Mouse (Mus musculus): ENCODE results near the gene Fance. TPM values are rescaled to one million over a fixed set of nuclear protein-coding genes. Genes with fewer than 3 reads are reported as not detected.

The Fance gene
- polyA plus RNA-seq, 1 experiment from 2014 or later, result 22.7 TPM

DNA sequence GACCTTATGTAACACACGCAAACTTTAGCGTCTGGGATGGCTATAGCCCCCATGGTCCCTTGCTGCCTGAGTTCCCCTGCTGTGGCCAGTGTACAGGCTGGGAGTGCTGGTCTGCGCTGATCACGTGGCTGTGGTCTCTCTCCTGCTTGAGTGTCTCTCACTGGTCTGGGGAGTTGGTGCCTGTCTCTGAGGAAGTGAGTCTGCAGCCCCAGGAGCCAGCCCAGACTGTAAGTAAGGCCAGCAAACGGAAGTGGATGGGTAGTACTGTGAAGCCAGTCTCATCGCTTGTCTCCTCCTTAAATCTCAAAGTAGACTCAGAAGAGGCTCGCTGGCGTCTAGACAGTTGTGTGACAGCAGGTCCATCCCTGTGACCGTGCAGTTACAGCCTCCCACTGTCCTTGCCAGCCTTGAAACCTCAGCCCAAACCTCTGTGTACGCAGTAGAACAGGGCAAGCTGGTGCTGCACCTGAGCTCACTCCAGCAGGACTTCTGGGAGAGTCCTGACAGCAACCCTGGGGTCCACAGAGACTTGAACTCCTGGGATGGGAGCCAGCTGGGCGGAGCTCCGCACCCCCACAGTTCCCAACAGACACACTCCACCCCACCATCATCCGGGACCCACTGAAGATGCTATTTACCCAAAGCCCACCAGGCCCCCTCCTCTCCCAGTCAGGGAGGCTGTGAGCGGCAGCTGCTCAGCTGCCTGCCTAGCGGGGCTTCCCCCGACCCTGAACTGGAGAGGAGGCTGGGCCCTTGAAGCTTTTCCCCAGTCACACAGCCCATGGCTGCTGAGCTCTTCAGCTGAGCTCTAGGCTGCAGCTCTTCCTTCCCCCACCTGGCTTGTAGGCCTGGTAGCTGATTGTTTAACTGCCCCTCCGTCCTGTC is 18.6 kb upstream of the Fance start:
- Histone ChIP-seq H3K27me3 (replicated peaks) (no peaks in the 10 kb centered on the region), H3K9me3 (no peaks in the 10 kb centered on the region), H3K4me1 (replicated peaks) (peaks cover 26% of the 10 kb centered on the region), H3K36me3 (0 out of 2 replicates have a peak, but pooled peaks cover 5% of the 10 kb centered on the region), H3K9ac (no peak overlapping the region), H3K4me3 (replicated peaks) (no peak overlapping the region), H3K4me2 (replicated peaks) (no peak overlapping the region), H3K27ac (peak overlapping the region; percentile 36; the same call in 1 of the 2 replicates)
- 60% methylated on average over 17 of the region's 17 CpGs for WGBS
- ATAC-seq, result peak; percentile 26; the same call in 1 of the 2 replicates

DNA sequence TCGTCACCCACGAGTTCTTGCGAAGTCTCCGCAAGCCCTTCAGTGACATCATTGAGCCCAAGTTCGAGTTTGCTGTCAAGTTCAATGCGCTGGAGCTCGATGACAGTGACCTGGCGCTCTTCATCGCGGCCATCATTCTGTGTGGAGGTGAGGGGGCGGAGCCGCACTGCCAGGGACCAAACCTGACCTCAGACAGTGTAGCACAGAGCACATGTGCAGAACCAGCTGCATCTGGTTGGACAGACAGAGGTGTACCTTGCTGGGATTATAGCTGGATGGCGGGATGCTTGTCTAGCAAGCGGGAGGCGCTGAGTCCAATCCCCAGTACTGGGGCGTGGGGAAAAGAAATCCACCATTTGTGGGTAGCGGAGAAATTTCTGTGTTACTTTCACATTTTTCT is 14.4 kb upstream of the Fance start:
- Histone ChIP-seq H3K27ac (0 out of 2 replicates have a peak overlapping the region, but pooled peaks have one; percentile 8), H3K4me2 (replicated peaks) (no peak overlapping the region), H3K27me3 (replicated peaks) (no peaks in the 10 kb centered on the region), H3K9me3 (no peaks in the 10 kb centered on the region), H3K36me3 (0 out of 2 replicates have a peak, but pooled peaks cover 5% of the 10 kb centered on the region), H3K4me1 (replicated peaks) (peaks cover 32% of the 10 kb centered on the region), H3K9ac (no peak overlapping the region), H3K4me3 (replicated peaks) (no peak overlapping the region)
- no peak for ATAC-seq
- WGBS, result 94% methylated on average over 17 of the region's 17 CpGs

DNA sequence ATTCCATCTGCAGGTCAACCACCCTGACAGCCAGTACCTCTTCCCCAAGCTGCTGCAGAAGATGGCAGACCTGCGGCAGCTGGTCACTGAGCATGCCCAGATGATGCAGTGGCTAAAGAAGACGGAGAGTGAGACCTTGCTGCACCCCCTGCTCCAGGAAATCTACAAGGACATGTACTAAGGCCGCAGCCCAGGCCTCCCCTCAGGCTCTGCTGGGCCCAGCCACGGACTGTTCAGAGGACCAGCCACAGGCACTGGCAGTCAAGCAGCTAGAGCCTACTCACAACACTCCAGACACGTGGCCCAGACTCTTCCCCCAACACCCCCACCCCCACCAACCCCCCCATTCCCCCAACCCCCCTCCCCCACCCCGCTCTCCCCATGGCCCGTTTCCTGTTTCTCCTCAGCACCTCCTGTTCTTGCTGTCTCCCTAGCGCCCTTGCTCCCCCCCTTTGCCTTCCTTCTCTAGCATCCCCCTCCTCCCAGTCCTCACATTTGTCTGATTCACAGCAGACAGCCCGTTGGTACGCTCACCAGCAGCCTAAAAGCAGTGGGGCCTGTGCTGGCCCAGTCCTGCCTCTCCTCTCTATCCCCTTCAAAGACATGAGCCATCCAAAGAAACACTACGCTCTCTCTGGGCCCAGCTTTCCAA is 13.5 kb upstream of the Fance start:
- Histone ChIP-seq H3K9me3 (no peaks in the 10 kb centered on the region), H3K36me3 (0 out of 2 replicates have a peak, but pooled peaks cover 5% of the 10 kb centered on the region), H3K27ac (peak overlapping the region; percentile 63; the same call in 1 of the 2 replicates), H3K9ac (0 out of 2 replicates have a peak overlapping the region, but pooled peaks have one; percentile 23), H3K4me3 (replicated peaks) (no peak overlapping the region), H3K4me2 (replicated peaks) (no peak overlapping the region), H3K4me1 (replicated peaks) (peaks cover 26% of the 10 kb centered on the region), H3K27me3 (replicated peaks) (no peaks in the 10 kb centered on the region)
- ATAC-seq, result 0 out of 2 replicates have a peak, but pooled peaks have one; percentile 18
- WGBS, result 34% methylated on average over 11 of the region's 11 CpGs

DNA sequence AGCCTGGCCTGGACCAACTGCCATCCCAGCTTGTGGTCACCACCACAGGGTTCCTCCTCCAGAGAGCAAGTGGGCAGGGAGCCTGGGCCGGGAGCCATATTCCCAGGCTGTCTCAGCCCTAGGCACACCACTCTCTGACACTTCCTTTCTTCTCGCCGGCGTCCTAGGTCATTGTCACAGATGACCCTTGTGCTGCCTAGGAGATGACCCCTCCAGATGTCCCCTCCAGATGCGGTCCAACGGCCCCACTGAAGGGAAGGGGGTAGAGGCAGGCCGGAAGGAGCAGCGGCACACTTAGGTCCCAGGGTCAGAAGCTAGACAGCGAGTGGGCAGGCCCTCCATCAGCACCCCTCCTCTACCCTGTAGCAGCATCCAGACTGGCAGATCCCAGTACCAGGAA is 13.0 kb upstream of the Fance start:
- 65% methylated on average over 9 of the region's 9 CpGs for WGBS
- ATAC-seq, result no peak
- peak overlapping the region; percentile 63; the same call in 1 of the 2 replicates for H3K27ac ChIP-seq

DNA sequence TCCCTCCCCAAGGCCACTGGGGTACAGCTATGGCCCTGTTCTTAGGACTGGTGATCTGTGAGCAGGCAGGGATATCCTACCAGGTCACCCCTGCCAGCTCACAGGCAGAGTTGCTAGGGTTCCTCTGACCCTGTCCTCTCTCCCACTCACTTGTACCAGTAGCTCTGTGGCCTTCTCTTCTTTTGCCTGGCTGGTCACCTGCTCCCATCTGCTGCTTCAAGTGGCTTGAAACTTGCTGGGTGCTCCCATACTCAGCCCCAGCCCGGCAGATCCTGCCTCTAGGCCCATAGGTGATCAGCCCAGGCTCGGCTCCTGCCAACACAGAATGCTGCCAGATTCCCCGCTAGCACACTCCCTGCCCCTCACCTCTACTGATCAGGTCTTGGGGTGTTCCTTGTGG is 12.5 kb upstream of the Fance start:
- H3K4me2 ChIP-seq (replicated peaks), result no peak overlapping the region
- H3K27ac ChIP-seq, result no peak overlapping the region
- no peak overlapping the region for H3K9ac ChIP-seq
- H3K9me3 ChIP-seq, result no peaks in the 10 kb centered on the region
- H3K4me1 ChIP-seq (replicated peaks), result peaks cover 18% of the 10 kb centered on the region; the same call in 1 of the 2 replicates
- H3K4me3 ChIP-seq (replicated peaks), result no peak overlapping the region
- H3K27me3 ChIP-seq (replicated peaks), result no peaks in the 10 kb centered on the region
- ATAC-seq, result no peak
- 60% methylated on average over 3 of the region's 3 CpGs for WGBS
- 0 out of 2 replicates have a peak, but pooled peaks cover 5% of the 10 kb centered on the region for H3K36me3 ChIP-seq

More for the DNA sequence above, 13.0 kb upstream of the Fance start:
- H3K27me3 ChIP-seq (replicated peaks), result no peaks in the 10 kb centered on the region
- H3K4me1 ChIP-seq (replicated peaks), result peaks cover 21% of the 10 kb centered on the region
- 0 out of 2 replicates have a peak, but pooled peaks cover 5% of the 10 kb centered on the region for H3K36me3 ChIP-seq
- no peak overlapping the region for H3K9ac ChIP-seq
- H3K4me3 ChIP-seq (replicated peaks), result no peak overlapping the region
- no peaks in the 10 kb centered on the region for H3K9me3 ChIP-seq
- H3K4me2 ChIP-seq (replicated peaks), result no peak overlapping the region

DNA sequence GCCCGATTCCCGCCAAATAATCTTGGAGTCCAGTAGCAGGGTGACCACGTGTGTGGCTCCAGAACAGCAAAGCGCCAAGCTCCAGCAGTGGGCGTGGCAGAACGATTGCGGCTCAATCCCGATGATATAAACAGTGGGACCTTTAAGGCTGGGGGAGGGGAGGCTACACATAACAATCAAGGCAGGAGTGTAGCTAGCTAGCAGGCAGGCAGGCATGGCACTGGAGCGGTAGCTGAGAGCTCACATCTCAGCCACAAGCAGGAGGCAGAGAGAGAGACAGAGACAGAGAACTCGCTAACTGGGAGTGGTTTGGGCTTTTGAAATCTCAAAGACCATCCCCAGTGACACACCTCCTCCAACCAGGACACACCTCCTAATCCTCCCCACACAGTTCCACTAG is 8.1 kb upstream of the Fance start:
- Histone ChIP-seq H3K27me3 (replicated peaks) (no peaks in the 10 kb centered on the region), H3K4me1 (replicated peaks) (peaks cover 12% of the 10 kb centered on the region; the same call in 1 of the 2 replicates), H3K27ac (no peak overlapping the region), H3K9ac (no peak overlapping the region), H3K36me3 (no peaks in the 10 kb centered on the region), H3K9me3 (no peaks in the 10 kb centered on the region), H3K4me3 (replicated peaks) (no peak overlapping the region), H3K4me2 (replicated peaks) (no peak overlapping the region)
- 39% methylated on average over 10 of the region's 10 CpGs for WGBS
- ATAC-seq, result no peak

DNA sequence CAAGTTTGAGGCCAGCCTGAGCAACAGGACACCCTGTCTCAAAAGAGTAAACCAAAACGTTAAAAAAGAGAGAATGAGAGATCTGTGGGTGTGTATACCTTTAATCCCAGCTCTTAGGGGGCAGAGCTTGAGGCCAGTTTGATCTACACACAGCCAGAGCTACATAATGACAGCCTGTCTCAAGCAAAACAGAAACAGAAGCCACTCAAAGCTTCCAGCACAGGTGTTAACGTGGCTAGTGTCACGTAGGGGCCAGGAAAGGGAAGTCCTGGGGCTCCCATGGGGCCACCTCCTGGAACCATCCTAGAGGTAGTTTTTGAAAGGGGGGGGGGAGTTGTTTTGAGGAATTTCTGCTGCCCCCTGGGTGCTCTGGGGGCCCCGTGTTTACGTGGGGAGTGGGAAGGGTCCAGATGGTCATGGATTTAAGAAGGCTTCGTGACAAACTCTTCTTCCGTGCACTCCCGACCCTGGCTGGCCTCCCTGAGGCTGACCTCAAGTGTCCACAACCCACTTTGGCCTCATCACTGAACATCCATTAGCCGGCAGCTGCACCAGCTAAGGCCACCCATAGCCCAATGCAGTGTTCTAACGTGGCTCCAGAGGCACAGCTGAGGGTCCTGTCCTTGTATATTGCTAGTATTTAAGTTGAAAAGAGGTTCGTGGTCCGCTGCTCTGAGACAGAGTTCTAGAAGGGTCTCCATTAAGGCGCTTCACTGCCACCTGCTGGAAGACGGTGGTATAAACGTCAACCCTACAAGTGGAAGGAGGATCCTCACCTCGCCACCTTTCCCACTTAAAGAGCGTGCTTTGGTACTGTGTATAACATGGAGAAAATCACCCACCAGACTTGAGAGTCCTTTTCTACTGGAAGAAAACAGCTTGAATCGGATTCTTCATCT is 4.8 kb upstream of the Fance start:
- H3K4me1 ChIP-seq (replicated peaks), result peaks cover 5% of the 10 kb centered on the region; the same call in 1 of the 2 replicates
- ATAC-seq, result peak; percentile 14; the same call in 1 of the 2 replicates
- H3K4me3 ChIP-seq (replicated peaks), result no peak overlapping the region
- no peaks in the 10 kb centered on the region for H3K36me3 ChIP-seq
- no peak overlapping the region for H3K27ac ChIP-seq
- 0 out of 2 replicates have a peak overlapping the region, but pooled peaks have one; percentile 5 for H3K9ac ChIP-seq
- no peaks in the 10 kb centered on the region for H3K27me3 ChIP-seq (replicated peaks)
- H3K9me3 ChIP-seq, result no peaks in the 10 kb centered on the region
- peak overlapping the region; percentile 28; the same call in 1 of the 2 replicates for H3K4me2 ChIP-seq (replicated peaks)
- WGBS, result 11% methylated on average over 18 of the region's 18 CpGs

DNA sequence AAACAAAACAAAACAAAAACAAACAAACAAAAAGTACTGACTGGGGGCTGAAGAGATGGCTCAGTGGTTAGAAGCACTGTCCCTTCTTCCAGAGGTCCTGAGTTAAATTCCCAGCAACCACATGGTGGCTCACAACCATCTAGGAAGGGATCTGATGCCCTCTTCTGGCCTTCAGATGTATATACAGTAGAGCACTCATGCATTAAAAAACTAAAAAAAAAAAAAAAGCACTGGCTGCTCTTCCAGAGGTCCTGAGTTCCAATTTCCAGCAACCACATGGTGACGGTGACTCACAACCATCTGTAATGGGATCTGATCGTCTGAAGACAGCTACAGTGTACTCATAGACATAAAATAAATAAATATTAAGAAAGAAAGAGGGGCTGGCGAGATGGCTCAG is 2.5 kb upstream of the Fance start:
- WGBS, result 77% methylated on average over 3 of the region's 3 CpGs
- Histone ChIP-seq H3K9ac (no peak overlapping the region), H3K9me3 (no peaks in the 10 kb centered on the region), H3K36me3 (no peaks in the 10 kb centered on the region), H3K27me3 (replicated peaks) (no peaks in the 10 kb centered on the region), H3K4me2 (replicated peaks) (no peak overlapping the region), H3K4me3 (replicated peaks) (no peak overlapping the region), H3K4me1 (replicated peaks) (peaks cover 13% of the 10 kb centered on the region), H3K27ac (no peak overlapping the region)
- no peak for ATAC-seq

DNA sequence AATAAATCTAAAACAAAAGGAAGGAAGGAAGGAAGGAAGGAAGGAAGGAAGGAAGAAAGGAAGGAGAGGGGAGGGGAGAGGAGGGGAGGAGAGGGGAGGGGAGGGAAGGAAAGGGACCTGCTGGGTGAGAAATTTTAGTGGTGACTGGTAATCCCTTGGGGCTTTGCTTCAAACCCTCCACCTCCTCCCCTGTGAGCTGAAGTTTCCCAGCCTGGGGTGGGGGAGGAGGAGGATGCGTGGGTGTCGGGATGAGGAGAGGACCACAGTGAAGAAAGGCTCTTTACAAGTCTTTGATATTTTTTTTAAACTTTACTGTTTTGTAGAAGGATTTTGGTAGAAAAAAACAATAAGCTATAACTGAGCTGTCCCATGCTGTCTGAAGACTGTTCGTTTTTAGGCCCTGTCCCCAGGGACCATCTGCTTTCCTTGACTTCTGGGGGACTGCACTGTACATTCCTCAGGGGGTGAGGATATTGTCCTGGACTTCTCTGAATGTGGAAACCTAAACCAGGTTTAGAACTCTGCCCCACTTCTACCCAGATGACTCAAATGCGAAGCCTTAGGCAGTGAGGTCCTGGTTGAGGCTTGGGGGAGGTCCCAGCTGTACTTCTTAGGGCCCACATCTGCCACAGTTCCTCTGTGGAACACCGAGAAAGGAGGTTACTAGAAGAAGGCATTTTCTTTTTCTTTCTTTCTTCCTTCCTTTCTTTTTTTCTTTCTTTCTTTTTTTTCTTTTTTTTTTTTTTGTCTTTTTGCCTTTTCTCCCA is 1.8 kb upstream of the Fance start:
- H3K9ac ChIP-seq, result no peak overlapping the region
- H3K27ac ChIP-seq, result no peak overlapping the region
- H3K4me3 ChIP-seq (replicated peaks), result no peak overlapping the region
- WGBS, result 73% methylated on average over 5 of the region's 5 CpGs
- H3K4me2 ChIP-seq (replicated peaks), result no peak overlapping the region
- no peaks in the 10 kb centered on the region for H3K27me3 ChIP-seq (replicated peaks)
- no peaks in the 10 kb centered on the region for H3K9me3 ChIP-seq
- H3K36me3 ChIP-seq, result no peaks in the 10 kb centered on the region
- peaks cover 13% of the 10 kb centered on the region for H3K4me1 ChIP-seq (replicated peaks)
- ATAC-seq, result no peak

DNA sequence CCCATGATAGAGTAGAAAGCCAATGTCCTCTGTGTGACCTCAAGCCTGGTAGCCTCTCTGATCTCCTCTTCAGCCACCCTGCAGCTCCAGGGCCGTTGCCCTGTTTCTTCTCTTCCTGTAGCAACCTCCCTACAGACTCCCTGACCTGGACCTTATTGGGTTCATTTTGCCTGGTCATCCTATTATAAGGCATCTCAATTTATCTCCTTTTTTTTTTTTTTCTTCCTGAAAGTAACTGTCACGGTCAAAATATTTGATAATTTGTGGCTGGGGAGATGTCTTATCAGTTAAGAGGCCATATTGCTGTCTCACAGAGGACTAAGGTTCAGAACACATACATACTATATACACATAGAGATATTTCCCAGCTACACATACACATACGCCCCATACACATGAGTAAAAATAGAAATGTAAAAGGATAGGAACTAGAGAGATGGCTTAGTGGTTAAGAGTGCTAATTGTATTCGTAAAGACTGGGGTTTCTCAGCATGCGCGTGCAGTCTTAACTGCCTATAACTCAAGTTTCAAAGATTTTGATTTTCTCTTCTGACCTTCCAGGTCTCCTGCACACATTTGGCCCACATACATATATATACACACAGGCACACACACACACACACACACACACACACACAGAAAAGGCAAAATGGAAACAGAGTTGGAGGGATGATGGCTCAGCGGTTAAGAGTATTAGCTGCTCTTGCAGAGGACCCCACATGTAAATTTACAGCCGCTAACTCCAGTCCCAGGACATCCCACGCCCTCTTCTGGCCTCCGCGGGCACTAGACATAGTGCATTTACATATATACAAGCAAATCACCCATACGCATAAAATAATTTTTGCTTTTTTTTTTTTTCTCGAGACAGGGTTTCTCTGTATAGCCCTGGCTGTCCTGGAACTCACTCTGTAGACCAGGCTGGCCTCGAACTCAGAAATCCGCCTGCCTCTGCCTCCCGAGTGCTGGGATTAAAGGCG is 797 bp upstream of the Fance start:
- H3K4me3 ChIP-seq (replicated peaks), result peak overlapping the region; percentile 91
- H3K27ac ChIP-seq, result peak overlapping the region; percentile 54
- no peak overlapping the region for H3K9ac ChIP-seq
- no peaks in the 10 kb centered on the region for H3K27me3 ChIP-seq (replicated peaks)
- 21% methylated on average over 17 of the region's 17 CpGs for whole genome bisulfite sequencing
- H3K9me3 ChIP-seq, result no peaks in the 10 kb centered on the region
- H3K36me3 ChIP-seq, result peaks cover 7% of the 10 kb centered on the region
- H3K4me2 ChIP-seq (replicated peaks), result peak overlapping the region; percentile 53
- H3K4me1 ChIP-seq (replicated peaks), result peaks cover 13% of the 10 kb centered on the region
- peak; percentile 18 for ATAC-seq

All from intestine, embryonic 15.5 days (tissue).